Mouse (Mus musculus) layer of hippocampus, postnatal 36 days (tissue): ENCODE data around the gene Immp1l. TPM values are rescaled to one million over a fixed set of nuclear protein-coding genes. Genes with fewer than 3 reads are reported as not detected.

Experiments used
- microRNA-seq, 2 experiments: library from miRNA; unstranded; fragments of <30 nt; microRNA quantifications; one replicate each; pipeline ENCODE4 v1.2.0; 2021
- total RNA-seq, 2 experiments: library from RNA; stranded (reverse); gene quantifications; 2 replicates each; pipeline ENCODE4 v1.2.3; 2021

The Immp1l gene
- total RNA-seq, 2 experiments from 2014 or later, result 30.9 to 34.1 TPM

Small RNAs within 50 kb of the gene (microRNA-seq; reads per million reads assigned to microRNA genes)
- 0 reads per million in 2 experiments for gene Gm22002

Other genes with a start within 250 kb of the Immp1l start
- 1 to 10 TPM; 8.9 to 9.4 TPM for gene Pax6, start 235.7 kb upstream of the Immp1l start, total RNA-seq
- gene Elp4, start 74 bp upstream of the Immp1l start, total RNA-seq, result 10 to 100 TPM; 16.1 to 19.4 TPM
- gene Dnajc24, start 98.9 kb downstream of the Immp1l start, total RNA-seq, result 10 to 100 TPM; 24.1 to 28.1 TPM